22 mouse cellular contexts compared by ENCODE assay signal in the genomic region with DNA sequence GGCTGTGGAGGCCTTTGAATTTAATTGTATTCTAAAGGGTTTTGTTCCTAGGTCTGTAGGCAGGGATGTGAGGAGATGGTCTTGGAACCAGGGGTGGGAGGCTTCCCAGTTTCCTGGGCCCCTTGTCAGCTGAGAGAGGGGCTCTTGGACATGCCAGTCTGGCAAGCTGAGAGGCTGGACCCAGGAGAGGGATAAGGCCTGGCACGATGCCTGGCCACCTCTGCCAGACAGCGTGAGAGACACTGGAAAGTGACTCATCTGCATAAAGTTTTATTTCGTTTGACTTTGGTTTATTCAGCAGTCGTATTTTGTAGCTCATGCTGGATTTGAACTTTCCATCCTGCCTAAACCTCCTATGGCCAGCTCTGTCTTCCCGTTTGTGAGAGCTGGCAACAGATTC. TPM values are rescaled to one million over a fixed set of nuclear protein-coding genes. Genes with fewer than 3 reads are reported as not detected.
DNase-seq lines count a peak whose midpoint lies in the region; ATAC-seq and TF ChIP-seq lines count a peak whose summit lies in the region.
"Had no signal": no experiment of that assay in that cellular context is flagged by ENCODE, and none has a peak within 500 bp of the region (broad histone marks: within the 10 kb centered on the region; RNA-seq: fewer than 3 reads in every experiment).

No protein-coding gene starts in this region.

- H3K27ac ChIP-seq in hindbrain, embryonic 11.5 days (ENCODE audit: low read depth, low read length), result peak overlapping the region; percentile 94
- no peak overlapping the region for H3K27ac ChIP-seq in hindbrain, embryonic 13.5 days
- H3K27ac ChIP-seq in gastrocnemius, adult 2 months, result no peak overlapping the region
- H3K27ac ChIP-seq: limb, embryonic 12.5 days; liver, embryonic 13.5 days; lung, embryonic 15.5 days; macrophage had no signal

- intact Hi-C loops in gastrocnemius, adult 2 months (cut with DNase I), result no loop called here

- 0 out of 2 replicates have a peak overlapping the region, but pooled peaks have one; percentile 5 for H3K9ac ChIP-seq in hindbrain, embryonic 11.5 days (ENCODE audit: low read depth, low read length)
- no peak overlapping the region for H3K9ac ChIP-seq in hindbrain, embryonic 13.5 days
- H3K9ac ChIP-seq: limb, embryonic 12.5 days; liver, embryonic 13.5 days; lung, embryonic 15.5 days had no signal

- WGBS in hindbrain, embryonic 11.5 days, result 84% methylated on average over 5 of the region's 5 CpGs
- WGBS in hindbrain, embryonic 13.5 days, result 65% methylated on average over 5 of the region's 5 CpGs

- H3K4me2 ChIP-seq in hindbrain, embryonic 11.5 days (replicated peaks; ENCODE audit: low read depth, low read length), result no peak overlapping the region
- no peak overlapping the region for H3K4me2 ChIP-seq in hindbrain, embryonic 13.5 days
- H3K4me2 ChIP-seq: limb, embryonic 12.5 days; liver, embryonic 13.5 days; lung, embryonic 15.5 days had no signal

- H3K9me3 ChIP-seq in hindbrain, embryonic 11.5 days (ENCODE audit: control insufficient read depth, low read length), result no peaks in the 10 kb centered on the region
- no peaks in the 10 kb centered on the region for H3K9me3 ChIP-seq in hindbrain, embryonic 13.5 days
- H3K9me3 ChIP-seq: limb, embryonic 12.5 days; liver, embryonic 13.5 days; lung, embryonic 15.5 days had no signal

- peak; percentile 35 to 48 for DNase-seq in cerebellum, postnatal 10 days
- no peak for DNase-seq in cerebellum, postnatal 4 days (ENCODE audit: low spot score in 2 of 2)
- DNase-seq in hindbrain, embryonic 11.5 days (ENCODE audit: low spot score), result no peak
- peak; percentile 14 for DNase-seq in right cerebral cortex, postnatal 14 days
- DNase-seq in right cerebral cortex, postnatal 36 days (ENCODE audit: low spot score in 2 of 2), result no peak
- no peak for DNase-seq in gastrocnemius, adult 2 months
- no peak for DNase-seq in ovary, postnatal 10 days (ENCODE audit: low spot score)
- DNase-seq: B cell, adult 2 months; gastrocnemius, postnatal 10 days; heart, postnatal 14 days; kidney, adult 9 months; kidney, postnatal 4 days; liver, embryonic 13.5 days; retina, postnatal 1 day; thymus, adult 18-20 months had no signal

- H3K4me3 ChIP-seq in hindbrain, embryonic 11.5 days (ENCODE audit: low read depth, low read length), result no peak overlapping the region
- no peak overlapping the region for H3K4me3 ChIP-seq in hindbrain, embryonic 13.5 days
- H3K4me3 ChIP-seq in gastrocnemius, adult 2 months, result no peak overlapping the region
- H3K4me3 ChIP-seq: limb, embryonic 12.5 days; liver, embryonic 13.5 days; lung, embryonic 15.5 days had no signal

- TF ChIP-seq CTCF in gastrocnemius, adult 2 months (IDR thresholded peaks at IDR 0.05), result no peak

- H3K4me1 ChIP-seq in hindbrain, embryonic 11.5 days (replicated peaks; ENCODE audit: control insufficient read depth, insufficient read depth, low read length), result peaks cover 39% of the 10 kb centered on the region
- peaks cover 85% of the 10 kb centered on the region for H3K4me1 ChIP-seq in hindbrain, embryonic 13.5 days (replicated peaks)

- no peak for ATAC-seq in hindbrain, embryonic 11.5 days (ENCODE audit: low FRiP score)
- ATAC-seq in hindbrain, embryonic 13.5 days (ENCODE audit: low FRiP score), result no peak
- ATAC-seq: activated CD4-positive, CD25-positive, alpha-beta regulatory T cell, adult 4 months; Patski had no signal

- H3K36me3 ChIP-seq in hindbrain, embryonic 11.5 days (ENCODE audit: control insufficient read depth, insufficient read depth, low read length), result no peaks in the 10 kb centered on the region
- H3K36me3 ChIP-seq in hindbrain, embryonic 13.5 days, result no peaks in the 10 kb centered on the region
- H3K36me3 ChIP-seq: limb, embryonic 12.5 days; liver, embryonic 13.5 days; lung, embryonic 15.5 days had no signal

- H3K27me3 ChIP-seq in hindbrain, embryonic 11.5 days (ENCODE audit: control insufficient read depth, insufficient read depth, low read length), result no peaks in the 10 kb centered on the region
- H3K27me3 ChIP-seq in hindbrain, embryonic 13.5 days, result 0 out of 2 replicates have a peak, but pooled peaks cover 4% of the 10 kb centered on the region
- H3K27me3 ChIP-seq: limb, embryonic 12.5 days; lung, embryonic 15.5 days; Patski had no signal

RNA-seq across cellular contexts. Expression of a gene that starts 26.5 kb away (rescaled TPM):
- 40.1 and 45.4 TPM in 2 replicates for polyA plus RNA-seq in hindbrain, embryonic 11.5 days (2014; fragmentation: Nextera tagmentation; extraction: Ambion mirVana)
- polyA plus RNA-seq in hindbrain, embryonic 13.5 days (2015; fragmentation: Nextera tagmentation; extraction: Ambion mirVana), result 73.6 and 78.8 TPM in 2 replicates
- 10 to 100 TPM; 25.5 to 26.1 TPM for total RNA-seq in gastrocnemius, adult 2 months (2021)

RNA-seq across cellular contexts. Expression of a gene that starts 30.0 kb away (rescaled TPM):
- polyA plus RNA-seq in hindbrain, embryonic 11.5 days (2014; fragmentation: Nextera tagmentation; extraction: Ambion mirVana), result 146 and 191 TPM in 2 replicates
- 43.0 and 43.7 TPM in 2 replicates for polyA plus RNA-seq in hindbrain, embryonic 13.5 days (2015; fragmentation: Nextera tagmentation; extraction: Ambion mirVana)
- total RNA-seq in gastrocnemius, adult 2 months (2021), result 1 to 10 TPM; 6.6 to 7.5 TPM

RNA-seq across cellular contexts. Expression of a gene that starts 53.7 kb away (rescaled TPM):
- polyA plus RNA-seq in hindbrain, embryonic 11.5 days (2014; fragmentation: Nextera tagmentation; extraction: Ambion mirVana), result 151 and 156 TPM in 2 replicates
- polyA plus RNA-seq in hindbrain, embryonic 13.5 days (2015; fragmentation: Nextera tagmentation; extraction: Ambion mirVana), result 546 and 595 TPM in 2 replicates
- 10 to 100 TPM; 48.5 to 55.1 TPM for total RNA-seq in gastrocnemius, adult 2 months (2021)
- total RNA-seq: monocyte, adult 5-6 weeks had no signal
- polyA plus RNA-seq: activated CD4-positive, CD25-positive, alpha-beta regulatory T cell, adult 4 months had no signal

Comparison
In these comparisons a context has a peak if more than half of its experiments do, and no peak if none do; other contexts are left out.
1. DNase-seq: peak in cerebellum, postnatal 10 days (2 of 2) and right cerebral cortex, postnatal 14 days (single experiment); none in cerebellum, postnatal 4 days (0 of 2), hindbrain, embryonic 11.5 days (single experiment), right cerebral cortex, postnatal 36 days (0 of 2), gastrocnemius, adult 2 months (single experiment) and ovary, postnatal 10 days (single experiment).